Mouse (Mus musculus): ENCODE measurements around the gene Nell1. TPM values are rescaled to one million over a fixed set of nuclear protein-coding genes. Genes with fewer than 3 reads are reported as not detected.

Gene Nell1
- polyA plus RNA-seq, 1 experiment from 2014 or later, result 0.35 TPM

GRCm38 (mm10) chr7:49975441-49976121 is 917 bp downstream of the Nell1 start:
- Histone ChIP-seq H3K4me1 (peaks cover 23% of the 10 kb centered on the region), H3K9me3 (0 out of 2 replicates have a peak, but pooled peaks cover 2% of the 10 kb centered on the region), H3K27ac (no peak overlapping the region), H3K27me3 (ENCODE audit: poor library complexity, severe bottlenecking) (peaks cover 98% of the 10 kb centered on the region), H3K36me3 (replicated peaks) (no peaks in the 10 kb centered on the region), H3K4me3 (peak overlapping the region; percentile 70)
- under 1% methylated on average over 40 of the region's 40 CpGs for WGBS
- peak; percentile 41 for DNase-seq (ENCODE audit: extremely low spot score, low spot score)

GRCm38 (mm10) chr7:49981511-49982227 is 7.0 kb downstream of the Nell1 start:
- H3K36me3 ChIP-seq (replicated peaks), result no peaks in the 10 kb centered on the region
- DNase-seq (ENCODE audit: extremely low spot score, low spot score), result no peak
- H3K27ac ChIP-seq, result no peak overlapping the region
- H3K9me3 ChIP-seq, result no peaks in the 10 kb centered on the region
- H3K27me3 ChIP-seq (ENCODE audit: poor library complexity, severe bottlenecking), result peaks cover 89% of the 10 kb centered on the region
- H3K4me3 ChIP-seq, result no peak overlapping the region
- 7% methylated on average over 9 of the region's 9 CpGs for WGBS
- H3K4me1 ChIP-seq, result peaks cover 22% of the 10 kb centered on the region

GRCm38 (mm10) chr7:49984698-49985097 is 10.0 kb downstream of the Nell1 start:
- H3K4me3 ChIP-seq, result no peak overlapping the region
- 21% methylated on average over 6 of the region's 6 CpGs for WGBS
- H3K9me3 ChIP-seq, result no peaks in the 10 kb centered on the region
- DNase-seq (ENCODE audit: extremely low spot score, low spot score), result no peak
- peaks cover 59% of the 10 kb centered on the region for H3K27me3 ChIP-seq (ENCODE audit: poor library complexity, severe bottlenecking)
- H3K36me3 ChIP-seq (replicated peaks), result no peaks in the 10 kb centered on the region
- H3K27ac ChIP-seq, result no peak overlapping the region
- peaks cover 29% of the 10 kb centered on the region for H3K4me1 ChIP-seq

- Histone ChIP-seq H3K4me3 (no peak overlapping the region), H3K9me3 (no peaks in the 10 kb centered on the region), H3K27ac (no peak overlapping the region), H3K4me1 (peaks cover 29% of the 10 kb centered on the region), H3K36me3 (replicated peaks) (no peaks in the 10 kb centered on the region), H3K27me3 (ENCODE audit: poor library complexity, severe bottlenecking) (peaks cover 46% of the 10 kb centered on the region)
- DNase-seq (ENCODE audit: extremely low spot score, low spot score), result no peak
- 91% methylated on average over 8 of the region's 8 CpGs for WGBS
Measured at GRCm38 (mm10) chr7:49985947-49986346, 11.3 kb downstream of the Nell1 start.

- Histone ChIP-seq H3K27ac (no peak overlapping the region), H3K4me3 (no peak overlapping the region), H3K36me3 (replicated peaks) (no peaks in the 10 kb centered on the region), H3K9me3 (no peaks in the 10 kb centered on the region), H3K4me1 (no peaks in the 10 kb centered on the region), H3K27me3 (ENCODE audit: poor library complexity, severe bottlenecking) (no peaks in the 10 kb centered on the region)
- DNase-seq (ENCODE audit: extremely low spot score, low spot score), result no peak
- 83% methylated on average over 4 of the region's 4 CpGs for WGBS
Measured at GRCm38 (mm10) chr7:49999321-49999720, 24.7 kb downstream of the Nell1 start.

- Histone ChIP-seq H3K4me3 (no peak overlapping the region), H3K27me3 (ENCODE audit: poor library complexity, severe bottlenecking) (no peaks in the 10 kb centered on the region), H3K9me3 (no peaks in the 10 kb centered on the region), H3K27ac (no peak overlapping the region), H3K4me1 (no peaks in the 10 kb centered on the region), H3K36me3 (replicated peaks) (no peaks in the 10 kb centered on the region)
- DNase-seq (ENCODE audit: extremely low spot score, low spot score), result no peak
- 69% methylated on average over 2 of the region's 2 CpGs for WGBS
Measured at GRCm38 (mm10) chr7:50005268-50005667, 30.6 kb downstream of the Nell1 start.

- Histone ChIP-seq H3K27ac (no peak overlapping the region), H3K9me3 (no peaks in the 10 kb centered on the region), H3K4me1 (no peaks in the 10 kb centered on the region), H3K27me3 (ENCODE audit: poor library complexity, severe bottlenecking) (no peaks in the 10 kb centered on the region), H3K36me3 (replicated peaks) (no peaks in the 10 kb centered on the region), H3K4me3 (no peak overlapping the region)
- 87% methylated on average over 13 of the region's 13 CpGs for WGBS
- DNase-seq (ENCODE audit: extremely low spot score, low spot score), result no peak
Measured at GRCm38 (mm10) chr7:50035187-50036153, 60.8 kb downstream of the Nell1 start.

GRCm38 (mm10) chr7:50041112-50041511 is 66.4 kb downstream of the Nell1 start:
- Histone ChIP-seq H3K4me3 (no peak overlapping the region), H3K27ac (no peak overlapping the region), H3K36me3 (replicated peaks) (no peaks in the 10 kb centered on the region), H3K9me3 (no peaks in the 10 kb centered on the region), H3K27me3 (ENCODE audit: poor library complexity, severe bottlenecking) (no peaks in the 10 kb centered on the region), H3K4me1 (no peaks in the 10 kb centered on the region)
- 72% methylated on average over 6 of the region's 6 CpGs for WGBS
- no peak for DNase-seq (ENCODE audit: extremely low spot score, low spot score)

GRCm38 (mm10) chr7:50050144-50050543 is 75.5 kb downstream of the Nell1 start:
- H3K4me3 ChIP-seq, result no peak overlapping the region
- H3K27me3 ChIP-seq (ENCODE audit: poor library complexity, severe bottlenecking), result no peaks in the 10 kb centered on the region
- no peaks in the 10 kb centered on the region for H3K9me3 ChIP-seq
- no peak for DNase-seq (ENCODE audit: extremely low spot score, low spot score)
- H3K36me3 ChIP-seq (replicated peaks), result no peaks in the 10 kb centered on the region
- no peaks in the 10 kb centered on the region for H3K4me1 ChIP-seq
- WGBS, result 90% methylated on average over 4 of the region's 4 CpGs
- no peak overlapping the region for H3K27ac ChIP-seq

- Histone ChIP-seq H3K27me3 (ENCODE audit: poor library complexity, severe bottlenecking) (no peaks in the 10 kb centered on the region), H3K36me3 (replicated peaks) (no peaks in the 10 kb centered on the region), H3K9me3 (no peaks in the 10 kb centered on the region), H3K4me3 (no peak overlapping the region), H3K27ac (no peak overlapping the region), H3K4me1 (no peaks in the 10 kb centered on the region)
- 95% methylated on average over 2 of the region's 2 CpGs for WGBS
- DNase-seq (ENCODE audit: extremely low spot score, low spot score), result no peak
Measured at GRCm38 (mm10) chr7:50053704-50054103, 79.0 kb downstream of the Nell1 start.

GRCm38 (mm10) chr7:50094461-50094860 is 119.8 kb downstream of the Nell1 start:
- Histone ChIP-seq H3K4me3 (no peak overlapping the region), H3K36me3 (replicated peaks) (no peaks in the 10 kb centered on the region), H3K27me3 (ENCODE audit: poor library complexity, severe bottlenecking) (no peaks in the 10 kb centered on the region), H3K27ac (no peak overlapping the region), H3K9me3 (no peaks in the 10 kb centered on the region), H3K4me1 (no peaks in the 10 kb centered on the region)
- DNase-seq (ENCODE audit: extremely low spot score, low spot score), result no peak
- 81% methylated on average over 5 of the region's 5 CpGs for WGBS

- peaks cover 3% of the 10 kb centered on the region; the same call in 1 of the 2 replicates for H3K4me1 ChIP-seq
- H3K27me3 ChIP-seq (ENCODE audit: poor library complexity, severe bottlenecking), result no peaks in the 10 kb centered on the region
- 69% methylated on average over 8 of the region's 8 CpGs for WGBS
- no peak overlapping the region for H3K4me3 ChIP-seq
- H3K9me3 ChIP-seq, result no peaks in the 10 kb centered on the region
- no peak for DNase-seq (ENCODE audit: extremely low spot score, low spot score)
- H3K36me3 ChIP-seq (replicated peaks), result no peaks in the 10 kb centered on the region
- H3K27ac ChIP-seq, result no peak overlapping the region
Measured at GRCm38 (mm10) chr7:50105612-50106321, 131.1 kb downstream of the Nell1 start.
